Mouse (Mus musculus) cortical plate, adult 2 months (tissue): ENCODE measurements around the gene Myt1l. TPM values are rescaled to one million over a fixed set of nuclear protein-coding genes. Genes with fewer than 3 reads are reported as not detected.

ENCODE experiments used
- H3K27ac ChIP-seq: fragments of 200-500 bp; 2 replicates; pipeline ENCODE4 v1.5.1; 2012; ENCODE audit warnings: low read length, control low read depth, inconsistent platforms; ENCODE audit not compliant: insufficient read depth
- H3K4me1 ChIP-seq: fragments of 200-500 bp; 2 replicates; pipeline ENCODE4 v1.6.1; 2011; ENCODE audit warnings: low read length; ENCODE audit not compliant: control insufficient read depth, insufficient read depth
- H3K4me3 ChIP-seq: fragments of 200-500 bp; 2 replicates; pipeline ENCODE4 v1.5.1; 2011; ENCODE audit warnings: mild to moderate bottlenecking, low read length, control low read depth; ENCODE audit not compliant: insufficient read depth
- CTCF ChIP-seq: fragments of 200-500 bp; IDR thresholded peaks from 2 replicates; pipeline ENCODE4 v1.5.1; 2011; ENCODE audit warnings: mild to moderate bottlenecking, control low read depth, low read length; ENCODE audit not compliant: insufficient read depth; ENCODE audit errors: extremely low read depth
- POLR2A ChIP-seq: fragments of 200-500 bp; IDR thresholded peaks from 2 replicates; pipeline ENCODE4 v1.6.1; 2011; ENCODE audit warnings: mild to moderate bottlenecking, low read length, control low read depth; ENCODE audit not compliant: insufficient read depth; ENCODE audit errors: extremely low read depth
- polyA plus RNA-seq: library from polyadenylated mRNA; depleted of rRNA; stranded (reverse); fragments of >200 nt; gene quantifications from 2 replicates; pipeline ENCODE4 v1.2.3, GENCODE M21; 2012

Gene Myt1l
- polyA plus RNA-seq, 1 experiment: 74.1 TPM

- no peak for TF ChIP-seq POLR2A
- TF ChIP-seq CTCF: no peak
- Histone ChIP-seq H3K4me1 (peaks cover 4% of the 10 kb centered on the region), H3K27ac (no peak overlapping the region), H3K4me3 (no peak overlapping the region)
Measured at GRCm38 (mm10) chr12:29930591-29930990, 402.4 kb downstream of the Myt1l start.

GRCm38 (mm10) chr12:29932951-29933350 lies 404.8 kb downstream of the Myt1l start:
- Histone ChIP-seq H3K27ac (peak overlapping the region; percentile 91), H3K4me1 (peaks cover 7% of the 10 kb centered on the region), H3K4me3 (no peak overlapping the region)
- TF ChIP-seq POLR2A (no peak), CTCF (no peak)

GRCm38 (mm10) chr12:29933501-29933900 lies 405.3 kb downstream of the Myt1l start:
- peak overlapping the region; percentile 91 for H3K27ac ChIP-seq

GRCm38 (mm10) chr12:29934120-29934581 lies 406.0 kb downstream of the Myt1l start:
- Histone ChIP-seq H3K4me1 (peaks cover 7% of the 10 kb centered on the region), H3K27ac (no peak overlapping the region), H3K4me3 (no peak overlapping the region)
- TF ChIP-seq POLR2A (no peak), CTCF (no peak)

More at GRCm38 (mm10) chr12:29933501-29933900, 405.3 kb downstream of the Myt1l start:
- TF ChIP-seq POLR2A (no peak), CTCF (no peak)
- Histone ChIP-seq H3K4me1 (peaks cover 7% of the 10 kb centered on the region), H3K4me3 (no peak overlapping the region)

- H3K4me1 ChIP-seq: peaks cover 8% of the 10 kb centered on the region
- H3K4me3 ChIP-seq: peak within 1 kb of the TSS; percentile 84
- no peak for TF ChIP-seq POLR2A
- TF ChIP-seq CTCF: no peak
- peak within 1 kb of the TSS; percentile 97 for H3K27ac ChIP-seq
Measured at GRCm38 (mm10) chr12:29937308-29937707, 409.1 kb downstream of the Myt1l start, which contains the start of gene Pxdn. Gene Pxdn (plus strand): TSS chr12:29937608.

- H3K27ac ChIP-seq: peak overlapping the region; percentile 97
- H3K4me1 ChIP-seq: peaks cover 8% of the 10 kb centered on the region
- H3K4me3 ChIP-seq: peak overlapping the region; percentile 84
- TF ChIP-seq CTCF: no peak
- TF ChIP-seq POLR2A: no peak
Measured at GRCm38 (mm10) chr12:29937851-29938375, 409.7 kb downstream of the Myt1l start.

GRCm38 (mm10) chr12:29938376-29939041 lies 410.3 kb downstream of the Myt1l start:
- H3K27ac ChIP-seq: peak overlapping the region; percentile 97; the same call in 1 of the 2 replicates
- TF ChIP-seq POLR2A (no peak), CTCF (no peak)
- peak overlapping the region; percentile 84 for H3K4me3 ChIP-seq

GRCm38 (mm10) chr12:29939261-29939671 lies 411.1 kb downstream of the Myt1l start:
- no peak overlapping the region for H3K27ac ChIP-seq
- peaks cover 5% of the 10 kb centered on the region for H3K4me1 ChIP-seq
- TF ChIP-seq CTCF: no peak
- no peak for TF ChIP-seq POLR2A
- peak overlapping the region; percentile 84 for H3K4me3 ChIP-seq

More at GRCm38 (mm10) chr12:29938376-29939041, 410.3 kb downstream of the Myt1l start:
- H3K4me1 ChIP-seq: peaks cover 8% of the 10 kb centered on the region

GRCm38 (mm10) chr12:29942435-29942834 lies 414.3 kb downstream of the Myt1l start:
- no peak overlapping the region for H3K27ac ChIP-seq
- H3K4me3 ChIP-seq: no peak overlapping the region
- TF ChIP-seq POLR2A (no peak), CTCF (no peak)
- H3K4me1 ChIP-seq: peaks cover 6% of the 10 kb centered on the region; the same call in 1 of the 2 replicates

- Histone ChIP-seq H3K4me3 (no peak overlapping the region), H3K27ac (no peak overlapping the region), H3K4me1 (peaks cover 6% of the 10 kb centered on the region; the same call in 1 of the 2 replicates)
- TF ChIP-seq POLR2A (no peak), CTCF (no peak)
Measured at GRCm38 (mm10) chr12:29944650-29945049, 416.5 kb downstream of the Myt1l start.
